In the genomic region with DNA sequence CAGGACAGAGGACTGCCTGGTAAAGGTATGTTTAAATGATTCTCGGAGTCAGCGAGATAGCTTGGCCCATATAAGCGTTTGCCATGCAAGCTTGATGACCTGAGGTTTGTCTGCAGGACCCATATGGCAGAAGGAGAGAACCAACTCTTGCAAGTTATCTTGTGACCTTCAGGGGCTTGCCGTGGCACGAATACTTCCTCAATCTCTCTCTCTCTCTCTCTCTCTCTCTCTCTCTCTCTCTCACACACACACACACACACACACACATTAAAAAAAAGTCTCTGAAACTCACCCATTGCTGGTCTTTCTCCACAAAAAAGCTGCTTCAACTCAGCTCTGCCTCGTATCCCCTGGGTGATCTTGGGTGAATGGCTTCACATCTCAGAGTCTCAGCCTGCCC, we compare ENCODE assay signal across 14 mouse cellular contexts. TPM values are rescaled to one million over a fixed set of nuclear protein-coding genes. Genes with fewer than 3 reads are reported as not detected.
DNase-seq lines count a peak whose midpoint lies in the region; ATAC-seq and TF ChIP-seq lines count a peak whose summit lies in the region.
"Had no signal": no experiment of that assay in that cellular context is flagged by ENCODE, and none has a peak within 500 bp of the region (broad histone marks: within the 10 kb centered on the region; RNA-seq: fewer than 3 reads in every experiment).

No protein-coding gene starts in this region.

- WGBS in hindbrain, embryonic 13.5 days, result 76% methylated on average over 6 of the region's 6 CpGs
- 72% methylated on average over 6 of the region's 6 CpGs for WGBS in hindbrain, embryonic 11.5 days
- 67% methylated on average over 6 of the region's 6 CpGs for WGBS in forebrain, embryonic 14.5 days
- 50% methylated on average over 6 of the region's 6 CpGs for WGBS in limb, embryonic 14.5 days

- no peak for TF ChIP-seq CTCF in MEL (IDR thresholded peaks at IDR 0.05 in 2 of 3, conservative IDR thresholded peaks at IDR 0.05 in 1 of 3; ENCODE audit: control insufficient read depth in 1 of 3, insufficient read depth in 1 of 3, low read depth in 2 of 3, low read length in 3 of 3, poor library complexity in 1 of 3, severe bottlenecking in 1 of 3)

- ATAC-seq in hindbrain, embryonic 13.5 days (ENCODE audit: low FRiP score), result no peak
- ATAC-seq in hindbrain, embryonic 11.5 days (ENCODE audit: low FRiP score), result no peak
- ATAC-seq in forebrain, embryonic 14.5 days, result no peak
- no peak for ATAC-seq in limb, embryonic 14.5 days (ENCODE audit: low FRiP score, low read depth)
- ATAC-seq: intestine, postnatal 0 days had no signal

- no peak for DNase-seq in hindbrain, embryonic 11.5 days (ENCODE audit: low spot score)
- peak; percentile 74 for DNase-seq in MEL (ENCODE audit: low read depth, low spot score)
- no peak for DNase-seq in forebrain, embryonic 14.5 days (ENCODE audit: low spot score)
- DNase-seq in limb, embryonic 14.5 days (ENCODE audit: low spot score), result no peak
- DNase-seq in thymus, postnatal 10 days (ENCODE audit: low spot score in 2 of 2), result no peak
- no peak for DNase-seq in adrenal gland, postnatal 36 days
- DNase-seq in ovary, postnatal 10 days (ENCODE audit: low spot score), result no peak
- DNase-seq: lung, postnatal 4 days; right cerebral cortex, postnatal 14 days had no signal

- peak overlapping the region; percentile 76 for H3K4me2 ChIP-seq in hindbrain, embryonic 13.5 days
- no peak overlapping the region for H3K4me2 ChIP-seq in hindbrain, embryonic 11.5 days (replicated peaks; ENCODE audit: low read depth, low read length)
- peak overlapping the region; percentile 83 for H3K4me2 ChIP-seq in forebrain, embryonic 14.5 days (ENCODE audit: low read length)
- H3K4me2 ChIP-seq in limb, embryonic 14.5 days (replicated peaks; ENCODE audit: low read depth, low read length, severe bottlenecking), result no peak overlapping the region

- peak overlapping the region; percentile 52; the same call in 1 of the 2 replicates for H3K4me3 ChIP-seq in hindbrain, embryonic 13.5 days
- H3K4me3 ChIP-seq in hindbrain, embryonic 11.5 days (ENCODE audit: low read depth, low read length), result no peak overlapping the region
- H3K4me3 ChIP-seq in MEL (ENCODE audit: control insufficient read depth in 1 of 2, insufficient read depth in 1 of 2, low read depth in 2 of 2, low read length in 2 of 2), result peak overlapping the region; percentile 31 to 40; a peak in 3 of 4 replicates
- peak overlapping the region; percentile 48; the same call in 1 of the 2 replicates for H3K4me3 ChIP-seq in forebrain, embryonic 14.5 days (ENCODE audit: low read depth, low read length)
- 0 out of 2 replicates have a peak overlapping the region, but pooled peaks have one; percentile 42 for H3K4me3 ChIP-seq in limb, embryonic 14.5 days (replicated peaks; ENCODE audit: low read length)

- peaks cover 16% of the 10 kb centered on the region for H3K79me2 ChIP-seq in MEL (ENCODE audit: control insufficient read depth, insufficient read depth, low read length, poor library complexity)

- TF ChIP-seq POLR2A in MEL (IDR thresholded peaks at IDR 0.05; ENCODE audit: control insufficient read depth in 1 of 2, insufficient read depth in 1 of 2, low read depth in 1 of 2, low read length in 2 of 2, poor library complexity in 1 of 2), result no peak
- no peak for TF ChIP-seq POLR2A in limb, embryonic 14.5 days (IDR thresholded peaks at IDR 0.05; ENCODE audit: borderline replicate concordance, extremely low read depth, insufficient read depth, insufficient read length)

- no peaks in the 10 kb centered on the region for H3K9me3 ChIP-seq in hindbrain, embryonic 13.5 days
- no peaks in the 10 kb centered on the region for H3K9me3 ChIP-seq in hindbrain, embryonic 11.5 days (ENCODE audit: control insufficient read depth, low read length)
- H3K9me3 ChIP-seq in MEL (replicated peaks; ENCODE audit: insufficient read depth, low read length), result no peaks in the 10 kb centered on the region
- no peaks in the 10 kb centered on the region for H3K9me3 ChIP-seq in forebrain, embryonic 14.5 days (replicated peaks; ENCODE audit: control insufficient read depth, low read length)
- H3K9me3 ChIP-seq in limb, embryonic 14.5 days (ENCODE audit: control insufficient read depth, low read length), result no peaks in the 10 kb centered on the region

- peaks cover 48% of the 10 kb centered on the region for H3K4me1 ChIP-seq in hindbrain, embryonic 13.5 days (replicated peaks)
- H3K4me1 ChIP-seq in hindbrain, embryonic 11.5 days (replicated peaks; ENCODE audit: control insufficient read depth, insufficient read depth, low read length), result no peaks in the 10 kb centered on the region
- peaks cover 0 to 21% of the 10 kb centered on the region in 2 experiments; a peak in 3 of 4 replicates for H3K4me1 ChIP-seq in MEL (ENCODE audit: control insufficient read depth in 1 of 2, insufficient read depth in 2 of 2, low read length in 2 of 2)
- peaks cover 18% of the 10 kb centered on the region for H3K4me1 ChIP-seq in forebrain, embryonic 14.5 days (ENCODE audit: control insufficient read depth, insufficient read depth, low read length)
- H3K4me1 ChIP-seq in limb, embryonic 14.5 days (ENCODE audit: control insufficient read depth, insufficient read depth, low read length), result peaks cover 13% of the 10 kb centered on the region; the same call in 1 of the 2 replicates

- no peak for TF ChIP-seq EP300 in MEL (IDR thresholded peaks at IDR 0.05; ENCODE audit: low read depth in 1 of 2, low read length in 2 of 2)

- H3K9ac ChIP-seq in hindbrain, embryonic 13.5 days, result no peak overlapping the region
- no peak overlapping the region for H3K9ac ChIP-seq in hindbrain, embryonic 11.5 days (ENCODE audit: low read depth, low read length)
- H3K9ac ChIP-seq in MEL (ENCODE audit: control insufficient read depth, low read depth, low read length, poor library complexity, severe bottlenecking), result peak overlapping the region; percentile 50
- H3K9ac ChIP-seq in forebrain, embryonic 14.5 days (ENCODE audit: low read length), result no peak overlapping the region
- no peak overlapping the region for H3K9ac ChIP-seq in limb, embryonic 14.5 days (ENCODE audit: low read depth, low read length, severe bottlenecking)

- H3K36me3 ChIP-seq in hindbrain, embryonic 13.5 days, result no peaks in the 10 kb centered on the region
- H3K36me3 ChIP-seq in hindbrain, embryonic 11.5 days (ENCODE audit: control insufficient read depth, insufficient read depth, low read length), result no peaks in the 10 kb centered on the region
- H3K36me3 ChIP-seq in MEL (ENCODE audit: control insufficient read depth in 1 of 2, insufficient read depth in 2 of 2, low read length in 2 of 2), result peaks cover 4 to 23% of the 10 kb centered on the region in 2 experiments
- H3K36me3 ChIP-seq in forebrain, embryonic 14.5 days (ENCODE audit: control insufficient read depth, insufficient read depth, low read length), result no peaks in the 10 kb centered on the region
- no peaks in the 10 kb centered on the region for H3K36me3 ChIP-seq in limb, embryonic 14.5 days (ENCODE audit: control insufficient read depth, insufficient read depth, low read length)

- no peak for TF ChIP-seq RAD21 in MEL (IDR thresholded peaks at IDR 0.05; ENCODE audit: low read depth, low read length)

- no peak overlapping the region for H3K27ac ChIP-seq in hindbrain, embryonic 13.5 days
- no peak overlapping the region for H3K27ac ChIP-seq in hindbrain, embryonic 11.5 days (ENCODE audit: low read depth, low read length)
- peak overlapping the region; percentile 84 for H3K27ac ChIP-seq in MEL (ENCODE audit: control insufficient read depth, low read depth, low read length)
- H3K27ac ChIP-seq in forebrain, embryonic 14.5 days (ENCODE audit: low read depth, low read length), result no peak overlapping the region
- H3K27ac ChIP-seq in limb, embryonic 14.5 days (replicated peaks; ENCODE audit: low read depth, low read length), result no peak overlapping the region

- no peaks in the 10 kb centered on the region for H3K27me3 ChIP-seq in hindbrain, embryonic 13.5 days
- H3K27me3 ChIP-seq in hindbrain, embryonic 11.5 days (ENCODE audit: control insufficient read depth, insufficient read depth, low read length), result no peaks in the 10 kb centered on the region
- no peaks in the 10 kb centered on the region for H3K27me3 ChIP-seq in MEL (ENCODE audit: control insufficient read depth in 1 of 2, insufficient read depth in 2 of 2, low read length in 2 of 2)
- H3K27me3 ChIP-seq in forebrain, embryonic 14.5 days (replicated peaks; ENCODE audit: control insufficient read depth, insufficient read depth, low read length), result no peaks in the 10 kb centered on the region
- H3K27me3 ChIP-seq in limb, embryonic 14.5 days (ENCODE audit: control insufficient read depth, insufficient read depth, low read length), result no peaks in the 10 kb centered on the region

RNA-seq across cellular contexts. Expression of gene Cacng8, which starts 1.6 kb away (rescaled TPM):
- 12.4 and 12.9 TPM in 2 replicates for polyA plus RNA-seq in hindbrain, embryonic 13.5 days (2015; fragmentation: Nextera tagmentation; extraction: Ambion mirVana)
- polyA plus RNA-seq in hindbrain, embryonic 11.5 days (2014; fragmentation: Nextera tagmentation; extraction: Ambion mirVana), result 5.1 and 7.0 TPM in 2 replicates
- 4.6 and 5.6 TPM in 2 replicates for total RNA-seq in MEL (2012; rRNA removed)
- 1 to 10 TPM in 1 of 2 experiments, not detected in 1; 9.2 TPM for polyA plus RNA-seq in MEL (2012; ENCODE audit: insufficient read depth in 1 of 2, insufficient read length in 2 of 2, low read depth in 1 of 2, low replicate concordance in 2 of 2, missing spikeins in 1 of 2)
- 8.6 and 11.1 TPM in 2 replicates for polyA plus RNA-seq in forebrain, embryonic 14.5 days (2014; fragmentation: Nextera tagmentation; extraction: Ambion mirVana)
- polyA plus RNA-seq in limb, embryonic 14.5 days (2012; rRNA removed), result 4.0 and 5.5 TPM in 2 replicates
- 3.6 and 4.7 TPM in 2 replicates for polyA plus RNA-seq in limb, embryonic 14.5 days (2014; fragmentation: Nextera tagmentation; extraction: Ambion mirVana)
- 1 to 10 TPM; 2.0 to 5.1 TPM for total RNA-seq in adrenal gland, postnatal 36 days (2021)
- total RNA-seq: liver, adult 2 months had no signal
- polyA plus RNA-seq: heart, postnatal 0 days; liver, adult 2 months had no signal

RNA-seq across cellular contexts. Expression of gene Cacng6, which starts 35.1 kb away (rescaled TPM):
- polyA plus RNA-seq in hindbrain, embryonic 13.5 days (2015; fragmentation: Nextera tagmentation; extraction: Ambion mirVana), result 0.13 and 0.16 TPM in 2 replicates
- polyA plus RNA-seq in hindbrain, embryonic 11.5 days (2014; fragmentation: Nextera tagmentation; extraction: Ambion mirVana), result 0.08 and 0.45 TPM in 2 replicates
- total RNA-seq in MEL (2012; rRNA removed), result not detected in 2 replicates
- under 1 TPM in 1 of 2 experiments, not detected in 1; 0.08 TPM for polyA plus RNA-seq in MEL (2012; ENCODE audit: insufficient read depth in 1 of 2, insufficient read length in 2 of 2, low read depth in 1 of 2, low replicate concordance in 2 of 2, missing spikeins in 1 of 2)
- polyA plus RNA-seq in forebrain, embryonic 14.5 days (2014; fragmentation: Nextera tagmentation; extraction: Ambion mirVana), result 0.09 TPM in 1 of 2 replicates, not detected in the other
- polyA plus RNA-seq in limb, embryonic 14.5 days (2012; rRNA removed), result 8.0 and 8.9 TPM in 2 replicates
- 7.1 and 10.0 TPM in 2 replicates for polyA plus RNA-seq in limb, embryonic 14.5 days (2014; fragmentation: Nextera tagmentation; extraction: Ambion mirVana)
- not detected for total RNA-seq in adrenal gland, postnatal 36 days (2021)
- total RNA-seq: adrenal gland, adult 18-20 months had no signal
- polyA plus RNA-seq: liver, adult 2 months had no signal

RNA-seq across cellular contexts. Expression of gene Cacng7, which starts 56.1 kb away (rescaled TPM):
- polyA plus RNA-seq in hindbrain, embryonic 13.5 days (2015; fragmentation: Nextera tagmentation; extraction: Ambion mirVana), result 4.3 and 4.7 TPM in 2 replicates
- polyA plus RNA-seq in hindbrain, embryonic 11.5 days (2014; fragmentation: Nextera tagmentation; extraction: Ambion mirVana), result 3.9 and 4.6 TPM in 2 replicates
- total RNA-seq in MEL (2012; rRNA removed), result 0.04 TPM in 1 of 2 replicates, not detected in the other
- under 1 TPM in 1 of 2 experiments, not detected in 1; 0.11 TPM for polyA plus RNA-seq in MEL (2012; ENCODE audit: insufficient read depth in 1 of 2, insufficient read length in 2 of 2, low read depth in 1 of 2, low replicate concordance in 2 of 2, missing spikeins in 1 of 2)
- 3.3 and 3.8 TPM in 2 replicates for polyA plus RNA-seq in forebrain, embryonic 14.5 days (2014; fragmentation: Nextera tagmentation; extraction: Ambion mirVana)
- 129 and 207 TPM in 2 replicates for polyA plus RNA-seq in limb, embryonic 14.5 days (2012; rRNA removed)
- polyA plus RNA-seq in limb, embryonic 14.5 days (2014; fragmentation: Nextera tagmentation; extraction: Ambion mirVana), result 2.5 and 3.9 TPM in 2 replicates
- 1 to 10 TPM; 7.0 to 8.0 TPM for total RNA-seq in adrenal gland, postnatal 36 days (2021)

Comparison
In these comparisons a context has a peak if more than half of its experiments do, and no peak if none do; other contexts are left out.
1. H3K4me2 ChIP-seq: peak in hindbrain, embryonic 13.5 days (single experiment) and forebrain, embryonic 14.5 days (single experiment); none in hindbrain, embryonic 11.5 days (single experiment) and limb, embryonic 14.5 days (single experiment).